Mouse (Mus musculus) heart, adult 11 months (tissue): ENCODE results near the gene Gpx6.

Experiments used
- DNase-seq: peaks from one replicate; pipeline ENCODE4 v3.0.0; 2022

The Gpx6 gene

GRCm38 (mm10) chr13:21326191-21326590 is 14.3 kb downstream of the Gpx6 start:
- peak; percentile 31 for DNase-seq

GRCm38 (mm10) chr13:21326657-21327211 is 14.8 kb downstream of the Gpx6 start:
- peak; percentile 94 for DNase-seq

- no peak for DNase-seq
Observed at GRCm38 (mm10) chr13:21327424-21327823, 15.5 kb downstream of the Gpx6 start.

- no peak for DNase-seq
Observed at GRCm38 (mm10) chr13:21346610-21347009, 34.7 kb downstream of the Gpx6 start, which contains the start of gene Olfr1367. TSS of gene Olfr1367 (plus strand) at chr13:21346910.

GRCm38 (mm10) chr13:21350593-21350992 is 38.7 kb downstream of the Gpx6 start:
- no peak for DNase-seq

- peak; percentile 100 for DNase-seq
Observed at GRCm38 (mm10) chr13:21362621-21363248, 50.8 kb downstream of the Gpx6 start, which contains the start of gene Zscan12. TSS of gene Zscan12 (plus strand) at chr13:21362820.

- DNase-seq = peak; percentile 86
Observed at GRCm38 (mm10) chr13:21363719-21364118, 51.8 kb downstream of the Gpx6 start.

GRCm38 (mm10) chr13:21366635-21367034 is 54.7 kb downstream of the Gpx6 start:
- DNase-seq = peak; percentile 79
